Mouse (Mus musculus): ENCODE data around the gene Spock1. TPM values are rescaled to one million over a fixed set of nuclear protein-coding genes. Genes with fewer than 3 reads are reported as not detected.

Gene Spock1
- polyA plus RNA-seq, 1 experiment: 0.23 TPM

DNA sequence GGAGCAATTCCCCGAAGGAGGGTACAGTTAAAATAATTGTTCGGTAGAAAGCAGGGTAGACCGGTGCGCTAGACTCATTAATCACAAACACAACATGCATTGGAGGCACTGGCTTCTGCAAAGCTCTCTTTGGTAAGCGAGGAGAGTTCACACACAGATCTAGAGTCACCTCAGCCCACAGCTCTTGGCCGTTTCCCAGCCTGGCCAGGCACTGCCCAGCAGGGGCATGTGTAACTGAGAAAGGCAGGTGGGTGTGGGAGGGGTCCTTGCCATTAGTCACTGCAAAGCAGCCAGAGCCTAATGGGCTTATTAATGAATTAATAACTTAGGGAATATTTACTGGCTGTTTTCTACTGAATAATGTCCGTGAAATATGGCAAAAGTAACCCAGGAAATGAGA, 172.1 kb downstream of the Spock1 start:
- 74% methylated on average over 7 of the region's 7 CpGs for WGBS

DNA sequence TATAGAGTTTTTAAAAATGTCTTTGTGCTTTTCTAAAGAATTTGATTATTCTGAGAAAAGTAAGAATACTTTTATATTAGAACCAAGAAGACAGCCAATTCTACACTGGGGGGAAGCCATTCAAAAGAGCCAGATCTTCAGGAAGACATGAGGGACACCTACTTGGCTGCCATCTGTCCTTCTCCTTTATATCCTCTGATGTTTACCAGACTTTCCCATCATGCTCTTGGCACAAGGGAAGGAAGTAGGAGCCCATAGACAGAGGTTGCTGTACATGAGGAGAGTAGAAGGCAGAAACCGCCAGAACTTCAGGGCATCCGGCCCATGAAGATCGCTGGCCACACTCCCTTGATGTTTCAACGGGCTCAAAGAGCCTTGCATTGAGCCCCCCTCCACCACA, 173.6 kb downstream of the Spock1 start:
- Histone ChIP-seq H3K27ac (ENCODE audit: insufficient read depth, low read depth, low read length) (no peak overlapping the region), H3K4me1 (ENCODE audit: control insufficient read depth, insufficient read depth, insufficient read length, low read length) (no peaks in the 10 kb centered on the region), H3K27me3 (ENCODE audit: control insufficient read depth, insufficient read depth, low read length) (no peaks in the 10 kb centered on the region; the same call in 1 of the 2 replicates), H3K4me3 (ENCODE audit: low read depth, low read length) (no peak overlapping the region), H3K36me3 (ENCODE audit: control insufficient read depth, insufficient read depth, low read length) (no peaks in the 10 kb centered on the region)
- WGBS: 95% methylated on average over 4 of the region's 4 CpGs
- TF ChIP-seq CTCF (IDR thresholded peaks at IDR 0.05; ENCODE audit: extremely low read depth, insufficient read length, insufficient replicate concordance, low read depth, low read length): no peak
- no peak for TF ChIP-seq POLR2A (IDR thresholded peaks at IDR 0.05; ENCODE audit: low read depth, low read length)

More for the DNA sequence above, 172.1 kb downstream of the Spock1 start:
- no peaks in the 10 kb centered on the region for H3K36me3 ChIP-seq (ENCODE audit: control insufficient read depth, insufficient read depth, low read length)
- no peak overlapping the region for H3K27ac ChIP-seq (ENCODE audit: insufficient read depth, low read depth, low read length)
- H3K4me3 ChIP-seq (ENCODE audit: low read depth, low read length): no peak overlapping the region
- TF ChIP-seq POLR2A (IDR thresholded peaks at IDR 0.05; ENCODE audit: low read depth, low read length) (no peak), CTCF (IDR thresholded peaks at IDR 0.05; ENCODE audit: extremely low read depth, insufficient read length, insufficient replicate concordance, low read depth, low read length) (no peak)
- H3K4me1 ChIP-seq (ENCODE audit: control insufficient read depth, insufficient read depth, insufficient read length, low read length): no peaks in the 10 kb centered on the region
- no peaks in the 10 kb centered on the region; the same call in 1 of the 2 replicates for H3K27me3 ChIP-seq (ENCODE audit: control insufficient read depth, insufficient read depth, low read length)

DNA sequence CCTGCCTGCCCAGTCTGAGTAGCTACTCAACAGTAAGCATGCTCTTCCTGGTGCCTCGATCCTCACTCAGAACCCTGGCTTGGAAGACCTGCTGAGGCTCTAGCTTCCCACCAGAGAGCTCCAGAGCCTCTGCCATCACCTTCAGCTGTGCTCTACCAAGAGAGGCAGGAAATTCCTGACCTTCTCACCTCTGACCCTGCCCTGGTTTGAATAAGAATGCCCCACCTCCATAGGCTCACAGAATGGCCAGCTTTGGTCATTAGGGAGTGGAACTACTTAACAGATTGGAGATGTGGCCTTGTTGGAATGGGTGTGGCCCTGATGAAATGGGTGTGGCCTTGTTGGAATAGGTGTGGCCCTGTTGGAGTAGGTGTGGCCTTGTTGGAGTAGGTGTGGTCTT, 174.6 kb downstream of the Spock1 start:
- Histone ChIP-seq H3K27me3 (ENCODE audit: control insufficient read depth, insufficient read depth, low read length) (no peaks in the 10 kb centered on the region; the same call in 1 of the 2 replicates), H3K4me3 (ENCODE audit: low read depth, low read length) (no peak overlapping the region), H3K27ac (ENCODE audit: insufficient read depth, low read depth, low read length) (no peak overlapping the region), H3K4me1 (ENCODE audit: control insufficient read depth, insufficient read depth, insufficient read length, low read length) (no peaks in the 10 kb centered on the region), H3K36me3 (ENCODE audit: control insufficient read depth, insufficient read depth, low read length) (no peaks in the 10 kb centered on the region)
- 89% methylated on average over 1 of the region's 1 CpGs for WGBS
- TF ChIP-seq CTCF (IDR thresholded peaks at IDR 0.05; ENCODE audit: extremely low read depth, insufficient read length, insufficient replicate concordance, low read depth, low read length) (no peak), POLR2A (IDR thresholded peaks at IDR 0.05; ENCODE audit: low read depth, low read length) (no peak)

GRCm38 (mm10) chr13:57732251-57732650, 175.9 kb downstream of the Spock1 start:
- TF ChIP-seq CTCF (IDR thresholded peaks at IDR 0.05; ENCODE audit: extremely low read depth, insufficient read length, insufficient replicate concordance, low read depth, low read length): no peak
- no peak for TF ChIP-seq POLR2A (IDR thresholded peaks at IDR 0.05; ENCODE audit: low read depth, low read length)
- H3K36me3 ChIP-seq (ENCODE audit: control insufficient read depth, insufficient read depth, low read length): no peaks in the 10 kb centered on the region
- no peak overlapping the region for H3K27ac ChIP-seq (ENCODE audit: insufficient read depth, low read depth, low read length)
- H3K4me3 ChIP-seq (ENCODE audit: low read depth, low read length): no peak overlapping the region
- 62% methylated on average over 2 of the region's 2 CpGs for WGBS
- H3K27me3 ChIP-seq (ENCODE audit: control insufficient read depth, insufficient read depth, low read length): no peaks in the 10 kb centered on the region
- H3K4me1 ChIP-seq (ENCODE audit: control insufficient read depth, insufficient read depth, insufficient read length, low read length): no peaks in the 10 kb centered on the region

DNA sequence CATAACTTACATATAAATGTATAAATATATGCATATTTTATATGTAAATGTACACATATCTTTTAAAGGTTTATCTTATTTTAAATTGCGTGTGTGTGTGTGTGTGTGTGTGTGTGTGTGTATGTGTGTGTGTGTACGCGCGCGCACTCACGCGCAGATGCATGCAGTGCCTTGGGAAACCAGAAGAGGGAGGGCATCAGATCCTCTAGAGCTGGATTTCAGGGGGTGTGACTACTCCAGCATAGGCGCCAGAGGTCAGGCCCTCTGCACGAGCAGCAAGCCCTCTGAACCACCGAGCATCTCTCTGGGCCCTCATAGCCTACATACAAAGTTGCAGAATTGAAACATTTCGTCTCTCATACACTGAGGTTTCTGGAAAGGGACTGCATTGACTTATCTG, 180.4 kb downstream of the Spock1 start:
- 96% methylated on average over 11 of the region's 11 CpGs for WGBS
- Histone ChIP-seq H3K27me3 (ENCODE audit: control insufficient read depth, insufficient read depth, low read length) (no peaks in the 10 kb centered on the region), H3K27ac (ENCODE audit: insufficient read depth, low read depth, low read length) (no peak overlapping the region), H3K4me1 (ENCODE audit: control insufficient read depth, insufficient read depth, insufficient read length, low read length) (no peaks in the 10 kb centered on the region), H3K4me3 (ENCODE audit: low read depth, low read length) (no peak overlapping the region), H3K36me3 (ENCODE audit: control insufficient read depth, insufficient read depth, low read length) (no peaks in the 10 kb centered on the region)
- no peak for TF ChIP-seq CTCF (IDR thresholded peaks at IDR 0.05; ENCODE audit: extremely low read depth, insufficient read length, insufficient replicate concordance, low read depth, low read length)
- TF ChIP-seq POLR2A (IDR thresholded peaks at IDR 0.05; ENCODE audit: low read depth, low read length): no peak

- H3K27ac ChIP-seq (ENCODE audit: insufficient read depth, low read depth, low read length): no peak overlapping the region
- H3K36me3 ChIP-seq (ENCODE audit: control insufficient read depth, insufficient read depth, low read length): no peaks in the 10 kb centered on the region
- no peaks in the 10 kb centered on the region for H3K27me3 ChIP-seq (ENCODE audit: control insufficient read depth, insufficient read depth, low read length)
- 65% methylated on average over 7 of the region's 7 CpGs for WGBS
- no peak for TF ChIP-seq POLR2A (IDR thresholded peaks at IDR 0.05; ENCODE audit: low read depth, low read length)
- no peak for TF ChIP-seq CTCF (IDR thresholded peaks at IDR 0.05; ENCODE audit: extremely low read depth, insufficient read length, insufficient replicate concordance, low read depth, low read length)
- H3K4me1 ChIP-seq (ENCODE audit: control insufficient read depth, insufficient read depth, insufficient read length, low read length): no peaks in the 10 kb centered on the region
- no peak overlapping the region for H3K4me3 ChIP-seq (ENCODE audit: low read depth, low read length)
These were observed 181.5 kb downstream of the Spock1 start for GRCm38 (mm10) chr13:57726654-57727053.

DNA sequence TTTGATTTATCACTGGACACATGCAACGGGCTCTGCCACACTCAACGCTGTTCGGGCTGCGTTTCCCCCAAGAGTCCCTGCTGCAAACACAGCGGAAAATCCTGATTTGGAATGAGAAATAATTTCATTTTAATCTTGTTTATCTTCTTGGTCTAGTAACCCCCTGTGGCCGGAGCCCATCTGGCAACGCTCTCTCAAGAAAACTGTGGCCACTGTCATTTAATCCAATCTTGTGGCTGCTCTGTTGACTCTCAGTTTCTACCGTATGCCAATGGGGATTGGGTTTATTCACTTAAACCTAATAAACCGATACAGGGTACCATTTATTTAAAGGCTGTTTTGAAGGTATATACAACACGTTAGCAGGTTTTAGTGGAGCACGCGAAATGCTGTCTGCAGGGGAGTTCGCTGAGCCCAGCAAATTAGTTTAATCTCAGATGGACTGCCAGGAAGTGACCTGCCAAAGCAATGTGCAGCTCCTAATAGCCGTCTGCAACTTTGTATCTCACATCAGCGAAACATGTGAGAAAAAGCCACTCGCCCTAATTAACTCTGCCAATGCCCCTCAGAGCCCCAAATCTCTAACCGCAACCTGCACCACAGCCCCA, 185.7 kb downstream of the Spock1 start:
- H3K36me3 ChIP-seq (ENCODE audit: control insufficient read depth, insufficient read depth, low read length): no peaks in the 10 kb centered on the region
- H3K4me1 ChIP-seq (ENCODE audit: control insufficient read depth, insufficient read depth, insufficient read length, low read length): no peaks in the 10 kb centered on the region
- no peak for TF ChIP-seq CTCF (IDR thresholded peaks at IDR 0.05; ENCODE audit: extremely low read depth, insufficient read length, insufficient replicate concordance, low read depth, low read length)
- TF ChIP-seq POLR2A (IDR thresholded peaks at IDR 0.05; ENCODE audit: low read depth, low read length): no peak
- no peak overlapping the region for H3K27ac ChIP-seq (ENCODE audit: insufficient read depth, low read depth, low read length)
- H3K27me3 ChIP-seq (ENCODE audit: control insufficient read depth, insufficient read depth, low read length): no peaks in the 10 kb centered on the region
- 85% methylated on average over 17 of the region's 17 CpGs for WGBS
- no peak overlapping the region for H3K4me3 ChIP-seq (ENCODE audit: low read depth, low read length)

All from small intestine, adult 2 months (tissue).